Mouse (Mus musculus) cortical plate, adult 2 months (tissue): Measurements from ENCODE around the gene Rdm1. TPM values are rescaled to one million over a fixed set of nuclear protein-coding genes. Genes with fewer than 3 reads are reported as not detected.
"Not testable (repeated sequence)": the region's sequence is repeated elsewhere in the genome, so short reads cannot be mapped to it uniquely, and the experiment has no call there.

ENCODE experiments used
- H3K27ac ChIP-seq: fragments of 200-500 bp; 2 replicates; pipeline ENCODE4 v1.5.1; 2012; ENCODE audit warnings: low read length, control low read depth, inconsistent platforms; ENCODE audit not compliant: insufficient read depth
- H3K4me1 ChIP-seq: fragments of 200-500 bp; 2 replicates; pipeline ENCODE4 v1.6.1; 2011; ENCODE audit warnings: low read length; ENCODE audit not compliant: control insufficient read depth, insufficient read depth
- H3K4me3 ChIP-seq: fragments of 200-500 bp; 2 replicates; pipeline ENCODE4 v1.5.1; 2011; ENCODE audit warnings: mild to moderate bottlenecking, low read length, control low read depth; ENCODE audit not compliant: insufficient read depth
- CTCF ChIP-seq: fragments of 200-500 bp; IDR thresholded peaks from 2 replicates; pipeline ENCODE4 v1.5.1; 2011; ENCODE audit warnings: mild to moderate bottlenecking, control low read depth, low read length; ENCODE audit not compliant: insufficient read depth; ENCODE audit errors: extremely low read depth
- POLR2A ChIP-seq: fragments of 200-500 bp; IDR thresholded peaks from 2 replicates; pipeline ENCODE4 v1.6.1; 2011; ENCODE audit warnings: mild to moderate bottlenecking, low read length, control low read depth; ENCODE audit not compliant: insufficient read depth; ENCODE audit errors: extremely low read depth
- polyA plus RNA-seq: library from polyadenylated mRNA; depleted of rRNA; stranded (reverse); fragments of >200 nt; gene quantifications from 2 replicates; pipeline ENCODE4 v1.2.3, GENCODE M21; 2012; rRNA removed

Gene Rdm1
- polyA plus RNA-seq: 13.0 and 14.2 TPM in 2 replicates

GRCm38 (mm10) chr11:101626995-101627856 lies at the start of gene Rdm1:
Rdm1 (plus strand) TSS chr11:101627195.
- no peaks in the 10 kb centered on the region for H3K4me1 ChIP-seq
- TF ChIP-seq POLR2A (peak; percentile 85), CTCF (no peak)
- H3K27ac ChIP-seq: 0 out of 2 replicates have a peak within 1 kb of the TSS, but pooled peaks have one; percentile 23
- H3K4me3 ChIP-seq: peak within 1 kb of the TSS; percentile 49

GRCm38 (mm10) chr11:101581081-101581764 lies 45.8 kb upstream of the Rdm1 start:
- TF ChIP-seq CTCF (no peak), POLR2A (no peak)
- no peak overlapping the region for H3K4me3 ChIP-seq
- no peak overlapping the region for H3K27ac ChIP-seq
- no peaks in the 10 kb centered on the region for H3K4me1 ChIP-seq

GRCm38 (mm10) chr11:101582054-101583035 lies 44.6 kb upstream of the Rdm1 start, which contains the start of gene Tmem106a:
Tmem106a (plus strand) TSS chr11:101582242.
- TF ChIP-seq CTCF: no peak
- no peak for TF ChIP-seq POLR2A
- no peak within 1 kb of the TSS for H3K4me3 ChIP-seq
- H3K4me1 ChIP-seq: no peaks in the 10 kb centered on the region
- no peak within 1 kb of the TSS for H3K27ac ChIP-seq

- TF ChIP-seq CTCF: no peak
- TF ChIP-seq POLR2A: no peak
- Histone ChIP-seq H3K4me1 (0 out of 2 replicates have a peak, but pooled peaks cover 2% of the 10 kb centered on the region), H3K4me3 (no peak overlapping the region), H3K27ac (no peak overlapping the region)
Observed at GRCm38 (mm10) chr11:101583205-101583604, 43.8 kb upstream of the Rdm1 start.

- H3K27ac ChIP-seq, H3K4me1 ChIP-seq, H3K4me3 ChIP-seq: not testable (repeated sequence)
Observed at GRCm38 (mm10) chr11:101585031-101585430, 42.0 kb upstream of the Rdm1 start.

- Histone ChIP-seq H3K4me3 (no peak overlapping the region), H3K27ac (no peak overlapping the region), H3K4me1 (0 out of 2 replicates have a peak, but pooled peaks cover 2% of the 10 kb centered on the region)
- TF ChIP-seq CTCF (no peak), POLR2A (no peak)
Observed at GRCm38 (mm10) chr11:101585805-101586204, 41.2 kb upstream of the Rdm1 start.

GRCm38 (mm10) chr11:101587676-101588075 lies 39.3 kb upstream of the Rdm1 start:
- TF ChIP-seq POLR2A: no peak
- no peak for TF ChIP-seq CTCF
- Histone ChIP-seq H3K27ac (no peak overlapping the region), H3K4me3 (no peak overlapping the region), H3K4me1 (0 out of 2 replicates have a peak, but pooled peaks cover 2% of the 10 kb centered on the region)

- TF ChIP-seq POLR2A (no peak), CTCF (no peak)
- no peak overlapping the region for H3K4me3 ChIP-seq
- 0 out of 2 replicates have a peak, but pooled peaks cover 2% of the 10 kb centered on the region for H3K4me1 ChIP-seq
- H3K27ac ChIP-seq: no peak overlapping the region
Observed at GRCm38 (mm10) chr11:101588868-101589267, 38.1 kb upstream of the Rdm1 start.

GRCm38 (mm10) chr11:101589444-101589843 lies 37.6 kb upstream of the Rdm1 start:
- Histone ChIP-seq H3K27ac (no peak overlapping the region), H3K4me1 (0 out of 2 replicates have a peak, but pooled peaks cover 2% of the 10 kb centered on the region), H3K4me3 (no peak overlapping the region)
- TF ChIP-seq CTCF: peak; percentile 64
- TF ChIP-seq POLR2A: no peak
